Mouse (Mus musculus): Measurements from ENCODE around the gene Itih5.

DNA sequence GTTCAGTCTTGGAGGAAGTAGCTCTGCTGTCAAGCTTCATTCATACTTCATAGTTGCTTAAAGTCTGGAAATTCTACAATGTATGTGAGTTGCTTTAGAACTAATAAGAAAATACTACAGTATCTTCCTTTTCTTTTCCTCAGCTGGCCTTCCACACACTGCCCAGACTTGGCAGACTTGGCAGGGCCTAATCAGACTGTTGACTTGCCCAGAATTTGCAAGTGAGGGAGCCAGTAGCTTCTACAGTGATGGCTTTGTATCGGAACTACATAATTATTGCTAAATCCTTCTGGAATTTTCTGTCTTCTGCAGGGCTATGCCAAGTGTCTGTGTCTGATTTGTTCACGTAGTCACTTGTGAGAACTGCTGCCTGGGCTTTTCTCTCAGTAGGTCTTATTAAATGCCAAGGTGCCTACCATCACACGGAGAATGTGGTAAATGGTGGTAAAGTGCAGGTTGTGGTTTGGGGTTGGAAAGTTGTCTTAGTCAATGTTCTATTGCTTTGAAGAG, 120.2 kb downstream of the Itih5 start:
- TF ChIP-seq CTCF (IDR thresholded peaks at IDR 0.05; ENCODE audit: borderline replicate concordance, extremely low read depth, insufficient read depth, insufficient read length) (no peak), POLR2A (IDR thresholded peaks at IDR 0.05; ENCODE audit: borderline replicate concordance, extremely low read depth, insufficient read depth, insufficient read length, poor library complexity, severe bottlenecking) (no peak)
